Mouse (Mus musculus): ENCODE measurements around the gene Hoxd8. TPM values are rescaled to one million over a fixed set of nuclear protein-coding genes. Genes with fewer than 3 reads are reported as not detected.

Hoxd8 gene
- polyA plus RNA-seq, 2 experiments: 0.04 to 0.06 TPM

- ATAC-seq (ENCODE audit: insufficient read depth) (no peak), DNase-seq (ENCODE audit: low read depth in 3 of 3, low spot score in 3 of 3) (no peak)
- no peak overlapping the region for H3K9ac ChIP-seq (replicated peaks)
- peaks cover 89% of the 10 kb centered on the region for H3K27me3 ChIP-seq (ENCODE audit: control insufficient read depth, insufficient read depth, low read length)
- H3K4me2 ChIP-seq (ENCODE audit: low read depth): no peak overlapping the region
- H3K4me1 ChIP-seq (replicated peaks; ENCODE audit: control insufficient read depth in 2 of 2, insufficient read depth in 2 of 2, low read length in 1 of 2): no peaks in the 10 kb centered on the region
- TF ChIP-seq EP300 (IDR thresholded peaks at IDR 0.05; ENCODE audit: low read depth): no peak
- no peak for TF ChIP-seq CTCF (IDR thresholded peaks at IDR 0.05; ENCODE audit: low read depth)
- no peaks in the 10 kb centered on the region for H3K9me3 ChIP-seq (ENCODE audit: control insufficient read depth, low read length)
- no peak overlapping the region for H3K27ac ChIP-seq
- H3K36me3 ChIP-seq (replicated peaks; ENCODE audit: control insufficient read depth, insufficient read depth, low read depth): no peaks in the 10 kb centered on the region
- no peak overlapping the region for H3K4me3 ChIP-seq (ENCODE audit: insufficient read depth in 1 of 2, low read depth in 2 of 2, low read length in 2 of 2)
- 13% methylated on average over 6 of the region's 6 CpGs for WGBS (ENCODE audit: insufficient replicate concordance)
Measured at GRCm38 (mm10) chr2:74745540-74746297, 41.3 kb downstream of the Hoxd8 start.

DNA sequence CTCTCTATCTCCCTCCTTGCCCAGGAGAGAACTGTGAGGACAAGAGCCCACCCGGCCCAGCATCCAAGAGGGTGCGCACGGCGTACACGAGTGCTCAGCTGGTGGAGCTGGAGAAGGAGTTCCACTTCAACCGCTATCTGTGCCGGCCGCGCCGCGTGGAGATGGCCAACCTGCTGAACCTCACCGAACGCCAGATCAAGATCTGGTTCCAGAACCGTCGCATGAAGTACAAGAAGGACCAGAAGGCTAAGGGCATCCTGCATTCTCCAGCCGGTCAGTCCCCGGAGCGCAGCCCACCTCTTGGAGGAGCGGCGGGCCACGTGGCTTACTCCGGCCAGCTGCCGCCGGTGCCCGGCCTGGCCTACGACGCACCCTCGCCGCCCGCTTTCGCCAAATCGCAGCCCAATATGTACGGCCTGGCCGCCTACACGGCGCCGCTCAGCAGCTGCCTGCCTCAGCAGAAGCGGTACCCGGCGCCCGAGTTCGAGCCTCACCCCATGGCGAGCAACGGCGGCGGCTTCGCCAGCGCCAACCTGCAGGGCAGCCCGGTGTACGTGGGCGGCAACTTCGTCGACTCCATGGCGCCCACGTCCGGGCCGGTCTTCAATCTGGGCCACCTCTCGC lies 42.0 kb downstream of the Hoxd8 start:
- H3K4me1 ChIP-seq (replicated peaks; ENCODE audit: control insufficient read depth in 2 of 2, insufficient read depth in 2 of 2, low read length in 1 of 2): no peaks in the 10 kb centered on the region
- no peaks in the 10 kb centered on the region for H3K9me3 ChIP-seq (ENCODE audit: control insufficient read depth, low read length)
- no peak overlapping the region for H3K4me3 ChIP-seq (ENCODE audit: insufficient read depth in 1 of 2, low read depth in 2 of 2, low read length in 2 of 2)
- H3K27me3 ChIP-seq (ENCODE audit: control insufficient read depth, insufficient read depth, low read length): peaks cover 91% of the 10 kb centered on the region
- no peak for DNase-seq (ENCODE audit: low read depth in 3 of 3, low spot score in 3 of 3)
- no peaks in the 10 kb centered on the region for H3K36me3 ChIP-seq (replicated peaks; ENCODE audit: control insufficient read depth, insufficient read depth, low read depth)
- H3K27ac ChIP-seq: no peak overlapping the region
- TF ChIP-seq CTCF (IDR thresholded peaks at IDR 0.05; ENCODE audit: low read depth) (no peak), EP300 (IDR thresholded peaks at IDR 0.05; ENCODE audit: low read depth) (no peak)
- ATAC-seq (ENCODE audit: insufficient read depth): no peak
- H3K9ac ChIP-seq (replicated peaks): no peak overlapping the region
- H3K4me2 ChIP-seq (ENCODE audit: low read depth): no peak overlapping the region
- WGBS (ENCODE audit: insufficient replicate concordance): 3% methylated on average over 58 of the region's 58 CpGs

GRCm38 (mm10) chr2:74747006-74747405 lies 42.6 kb downstream of the Hoxd8 start:
- DNase-seq (ENCODE audit: low read depth in 3 of 3, low spot score in 3 of 3) (no peak), ATAC-seq (ENCODE audit: insufficient read depth) (no peak)
- Histone ChIP-seq H3K27ac (no peak overlapping the region), H3K9ac (replicated peaks) (no peak overlapping the region), H3K9me3 (ENCODE audit: control insufficient read depth, low read length) (no peaks in the 10 kb centered on the region), H3K4me3 (ENCODE audit: insufficient read depth in 1 of 2, low read depth in 2 of 2, low read length in 2 of 2) (no peak overlapping the region), H3K27me3 (ENCODE audit: control insufficient read depth, insufficient read depth, low read length) (peaks cover 91% of the 10 kb centered on the region), H3K4me2 (ENCODE audit: low read depth) (no peak overlapping the region), H3K4me1 (replicated peaks; ENCODE audit: control insufficient read depth in 2 of 2, insufficient read depth in 2 of 2, low read length in 1 of 2) (no peaks in the 10 kb centered on the region), H3K36me3 (replicated peaks; ENCODE audit: control insufficient read depth, insufficient read depth, low read depth) (no peaks in the 10 kb centered on the region)
- WGBS (ENCODE audit: insufficient replicate concordance): 7% methylated on average over 24 of the region's 24 CpGs
- TF ChIP-seq EP300 (IDR thresholded peaks at IDR 0.05; ENCODE audit: low read depth): no peak
- no peak for TF ChIP-seq CTCF (IDR thresholded peaks at IDR 0.05; ENCODE audit: low read depth)

DNA sequence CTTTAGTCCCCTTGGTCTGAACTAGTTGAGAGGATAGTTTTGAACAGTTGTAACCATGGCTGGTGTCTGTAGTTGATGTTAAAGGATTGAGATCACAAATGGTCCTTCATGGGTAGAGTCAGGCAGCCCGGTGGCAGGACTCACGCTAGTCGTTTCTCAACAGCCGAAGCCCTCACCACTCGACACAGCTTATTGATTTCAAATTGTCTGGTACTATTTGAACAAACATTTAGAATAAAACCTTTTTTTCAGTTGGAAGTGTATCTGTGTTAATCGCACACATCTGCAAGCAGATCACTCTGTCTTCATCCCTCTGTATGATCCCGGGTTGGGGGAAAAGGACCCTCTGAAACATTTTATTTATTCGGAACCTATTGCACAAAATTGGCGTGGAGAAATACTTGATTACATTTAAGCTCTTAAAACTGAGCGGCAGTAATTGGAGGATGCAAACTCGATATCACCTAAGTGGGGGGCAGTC lies 43.3 kb downstream of the Hoxd8 start:
- no peaks in the 10 kb centered on the region for H3K9me3 ChIP-seq (ENCODE audit: control insufficient read depth, low read length)
- no peak overlapping the region for H3K9ac ChIP-seq (replicated peaks)
- no peak for ATAC-seq (ENCODE audit: insufficient read depth)
- peaks cover 94% of the 10 kb centered on the region for H3K27me3 ChIP-seq (ENCODE audit: control insufficient read depth, insufficient read depth, low read length)
- WGBS (ENCODE audit: insufficient replicate concordance): 18% methylated on average over 11 of the region's 11 CpGs
- TF ChIP-seq CTCF (IDR thresholded peaks at IDR 0.05; ENCODE audit: low read depth) (no peak), EP300 (IDR thresholded peaks at IDR 0.05; ENCODE audit: low read depth) (no peak)
- no peak for DNase-seq (ENCODE audit: low read depth in 3 of 3, low spot score in 3 of 3)
- H3K4me1 ChIP-seq (replicated peaks; ENCODE audit: control insufficient read depth in 2 of 2, insufficient read depth in 2 of 2, low read length in 1 of 2): no peaks in the 10 kb centered on the region
- H3K27ac ChIP-seq: no peak overlapping the region
- no peak overlapping the region for H3K4me3 ChIP-seq (ENCODE audit: insufficient read depth in 1 of 2, low read depth in 2 of 2, low read length in 2 of 2)
- H3K36me3 ChIP-seq (replicated peaks; ENCODE audit: control insufficient read depth, insufficient read depth, low read depth): no peaks in the 10 kb centered on the region
- H3K4me2 ChIP-seq (ENCODE audit: low read depth): no peak overlapping the region

- no peaks in the 10 kb centered on the region for H3K9me3 ChIP-seq (ENCODE audit: control insufficient read depth, low read length)
- TF ChIP-seq CTCF (IDR thresholded peaks at IDR 0.05; ENCODE audit: low read depth) (no peak), EP300 (IDR thresholded peaks at IDR 0.05; ENCODE audit: low read depth) (no peak)
- H3K27ac ChIP-seq: no peak overlapping the region
- no peak overlapping the region for H3K9ac ChIP-seq (replicated peaks)
- no peak for DNase-seq (ENCODE audit: low read depth in 3 of 3, low spot score in 3 of 3)
- H3K27me3 ChIP-seq (ENCODE audit: control insufficient read depth, insufficient read depth, low read length): peaks cover 97% of the 10 kb centered on the region
- no peaks in the 10 kb centered on the region for H3K4me1 ChIP-seq (replicated peaks; ENCODE audit: control insufficient read depth in 2 of 2, insufficient read depth in 2 of 2, low read length in 1 of 2)
- no peak overlapping the region for H3K4me3 ChIP-seq (ENCODE audit: insufficient read depth in 1 of 2, low read depth in 2 of 2, low read length in 2 of 2)
- no peak for ATAC-seq (ENCODE audit: insufficient read depth)
- no peak overlapping the region for H3K4me2 ChIP-seq (ENCODE audit: low read depth)
- H3K36me3 ChIP-seq (replicated peaks; ENCODE audit: control insufficient read depth, insufficient read depth, low read depth): no peaks in the 10 kb centered on the region
- WGBS (ENCODE audit: insufficient replicate concordance): 14% methylated on average over 9 of the region's 9 CpGs
Measured at GRCm38 (mm10) chr2:74748436-74748995, 44.1 kb downstream of the Hoxd8 start.

Measured in liver, embryonic 14.5 days (tissue).